Mouse (Mus musculus): ENCODE data around the gene Mdga2. TPM values are rescaled to one million over a fixed set of nuclear protein-coding genes. Genes with fewer than 3 reads are reported as not detected.

Gene Mdga2
- total and polyA plus RNA-seq, 3 experiments: 2.1 TPM; not detected in 2

DNA sequence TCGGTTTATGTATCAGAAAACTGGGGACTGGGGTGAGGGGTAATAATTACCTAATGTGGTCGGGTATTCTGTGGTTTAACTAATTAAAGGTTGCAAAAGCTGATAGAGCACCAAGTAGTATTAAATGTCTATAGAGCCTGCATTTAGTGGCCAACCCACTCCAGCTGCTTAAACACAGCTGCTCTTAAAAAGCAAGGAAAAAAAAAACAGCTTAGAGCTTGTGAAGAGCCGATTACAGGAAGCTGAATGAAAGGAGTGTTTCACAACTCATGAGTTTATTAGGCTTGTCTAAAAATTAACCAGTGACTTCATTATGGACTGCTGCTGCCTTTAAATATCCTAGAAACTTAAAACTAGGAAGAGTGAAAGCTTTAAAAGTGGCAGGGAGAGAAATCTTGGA is 98.5 kb downstream of the Mdga2 start:
- no peaks in the 10 kb centered on the region for H3K36me3 ChIP-seq (ENCODE audit: control insufficient read depth in 1 of 2, insufficient read depth in 2 of 2, low read length in 2 of 2)
- H3K9me3 ChIP-seq (replicated peaks; ENCODE audit: insufficient read depth, low read length): no peaks in the 10 kb centered on the region
- no peaks in the 10 kb centered on the region for H3K4me1 ChIP-seq (ENCODE audit: control insufficient read depth in 1 of 2, insufficient read depth in 2 of 2, low read length in 2 of 2)
- no peak overlapping the region for H3K4me3 ChIP-seq (ENCODE audit: control insufficient read depth in 1 of 2, insufficient read depth in 1 of 2, low read depth in 2 of 2, low read length in 2 of 2)
- DNase-seq (ENCODE audit: low read depth, low spot score): no peak
- no peak overlapping the region for H3K9ac ChIP-seq (ENCODE audit: control insufficient read depth, low read depth, low read length, poor library complexity, severe bottlenecking)
- no peak overlapping the region for H3K27ac ChIP-seq (ENCODE audit: control insufficient read depth, low read depth, low read length)
- no peaks in the 10 kb centered on the region for H3K79me2 ChIP-seq (ENCODE audit: control insufficient read depth, insufficient read depth, low read length, poor library complexity)
- H3K27me3 ChIP-seq (ENCODE audit: control insufficient read depth in 1 of 2, insufficient read depth in 2 of 2, low read length in 2 of 2): no peaks in the 10 kb centered on the region
- TF ChIP-seq MAZ (IDR thresholded peaks at IDR 0.05; ENCODE audit: low read depth, low read length) (no peak), RAD21 (IDR thresholded peaks at IDR 0.05; ENCODE audit: low read depth, low read length) (no peak), POLR2AphosphoS5 (IDR thresholded peaks at IDR 0.05; ENCODE audit: borderline replicate concordance, low read depth, low read length) (no peak), TBP (IDR thresholded peaks at IDR 0.05; ENCODE audit: low read depth, low read length) (no peak), MYB (IDR thresholded peaks at IDR 0.05; ENCODE audit: low read depth, low read length) (no peak), SIN3A (IDR thresholded peaks at IDR 0.05; ENCODE audit: low read length) (no peak), MEF2A (IDR thresholded peaks at IDR 0.05; ENCODE audit: extremely low read depth, insufficient replicate concordance, low read depth, low read length, poor library complexity, severe bottlenecking) (no peak), ELF1 (IDR thresholded peaks at IDR 0.05; ENCODE audit: low read depth, low read length) (no peak), NRF1 (IDR thresholded peaks at IDR 0.05; ENCODE audit: insufficient read depth, low read depth, low read length, poor library complexity, severe bottlenecking) (no peak), E2F4 (IDR thresholded peaks at IDR 0.05; ENCODE audit: borderline replicate concordance, low read depth, low read length) (no peak), MAFK (IDR thresholded peaks at IDR 0.05; ENCODE audit: borderline replicate concordance, low read depth, low read length) (no peak), MYC (IDR thresholded peaks at IDR 0.05; ENCODE audit: low read depth, low read length) (no peak), ZC3H11A (IDR thresholded peaks at IDR 0.05; ENCODE audit: low read depth, low read length) (no peak), GATA1 (IDR thresholded peaks at IDR 0.05; ENCODE audit: low read depth, low read length) (no peak), JUND (IDR thresholded peaks at IDR 0.05; ENCODE audit: low read depth, low read length) (no peak), ETS1 (IDR thresholded peaks at IDR 0.05; ENCODE audit: low read depth, low read length) (no peak), UBTF (IDR thresholded peaks at IDR 0.05; ENCODE audit: borderline replicate concordance, insufficient read depth, low read depth, low read length) (no peak)

DNA sequence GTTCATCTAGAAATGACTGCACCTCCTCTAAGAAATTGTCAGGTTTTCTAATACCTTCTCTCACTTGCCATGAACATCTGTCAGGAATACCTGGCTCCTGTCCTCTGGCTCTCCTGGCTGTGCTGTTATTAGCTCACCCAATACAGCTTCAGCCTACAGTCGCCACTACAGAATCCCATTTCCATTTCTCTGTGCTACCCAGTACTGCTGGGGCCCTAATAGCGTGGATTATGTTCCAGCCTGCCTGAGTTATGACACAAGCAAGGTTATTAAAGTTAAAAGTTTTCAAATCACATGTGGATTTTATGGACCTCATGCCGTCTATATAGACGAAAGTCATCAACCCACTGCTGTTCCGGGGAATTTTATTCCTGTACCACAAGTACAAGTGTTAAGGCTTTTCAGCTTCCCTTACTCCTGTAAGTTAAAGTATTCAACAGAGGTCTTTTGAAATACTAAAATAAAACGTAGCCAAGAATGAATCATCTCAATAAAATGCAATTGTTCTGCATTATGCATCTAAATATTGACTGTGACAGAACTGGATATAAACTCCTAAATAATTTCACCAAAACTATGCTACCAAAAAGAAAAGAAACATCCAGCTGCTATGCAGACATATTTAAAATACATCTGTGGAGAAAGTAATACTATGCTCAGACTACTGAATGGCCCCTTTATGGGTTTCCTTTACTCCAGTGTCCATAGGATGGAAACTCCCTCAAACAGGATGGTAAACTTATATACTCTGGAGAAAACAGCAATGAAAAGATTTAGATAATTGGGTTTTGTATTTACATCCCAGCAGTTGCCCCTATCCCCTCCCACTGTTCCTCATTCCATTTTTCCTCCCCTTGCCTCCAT is 103.5 kb downstream of the Mdga2 start:
- no peaks in the 10 kb centered on the region for H3K27me3 ChIP-seq (ENCODE audit: control insufficient read depth in 1 of 2, insufficient read depth in 2 of 2, low read length in 2 of 2)
- H3K9ac ChIP-seq (ENCODE audit: control insufficient read depth, low read depth, low read length, poor library complexity, severe bottlenecking): no peak overlapping the region
- no peaks in the 10 kb centered on the region for H3K9me3 ChIP-seq (replicated peaks; ENCODE audit: insufficient read depth, low read length)
- H3K36me3 ChIP-seq (ENCODE audit: control insufficient read depth in 1 of 2, insufficient read depth in 2 of 2, low read length in 2 of 2): no peaks in the 10 kb centered on the region
- H3K4me1 ChIP-seq (ENCODE audit: control insufficient read depth in 1 of 2, insufficient read depth in 2 of 2, low read length in 2 of 2): no peaks in the 10 kb centered on the region
- TF ChIP-seq CHD1 (IDR thresholded peaks at IDR 0.05; ENCODE audit: low read depth, low read length) (no peak), USF2 (IDR thresholded peaks at IDR 0.05; ENCODE audit: borderline replicate concordance in 1 of 2, insufficient read depth in 1 of 2, low read depth in 1 of 2, low read length in 2 of 2) (no peak), MEF2A (IDR thresholded peaks at IDR 0.05; ENCODE audit: extremely low read depth, insufficient replicate concordance, low read depth, low read length, poor library complexity, severe bottlenecking) (no peak), JUND (IDR thresholded peaks at IDR 0.05; ENCODE audit: low read depth, low read length) (no peak), ELF1 (IDR thresholded peaks at IDR 0.05; ENCODE audit: low read depth, low read length) (no peak), GATA1 (IDR thresholded peaks at IDR 0.05; ENCODE audit: low read depth, low read length) (no peak), POLR2AphosphoS5 (IDR thresholded peaks at IDR 0.05; ENCODE audit: borderline replicate concordance, low read depth, low read length) (no peak), GABPA (IDR thresholded peaks at IDR 0.05; ENCODE audit: low read depth, low read length) (no peak), MYB (IDR thresholded peaks at IDR 0.05; ENCODE audit: low read depth, low read length) (no peak), MAZ (IDR thresholded peaks at IDR 0.05; ENCODE audit: low read depth, low read length) (no peak)
- DNase-seq (ENCODE audit: low read depth, low spot score): no peak
- no peaks in the 10 kb centered on the region for H3K79me2 ChIP-seq (ENCODE audit: control insufficient read depth, insufficient read depth, low read length, poor library complexity)
- H3K27ac ChIP-seq (ENCODE audit: control insufficient read depth, low read depth, low read length): no peak overlapping the region
- no peak overlapping the region for H3K4me3 ChIP-seq (ENCODE audit: control insufficient read depth in 1 of 2, insufficient read depth in 1 of 2, low read depth in 2 of 2, low read length in 2 of 2)
